Mouse (Mus musculus) cerebellum, adult 8-10 months (tissue): ENCODE measurements around the gene Scarb2.

Experiments used
- DNase-seq: peaks from one replicate; pipeline ENCODE4 v3.0.0; 2022

The Scarb2 gene

GRCm38 (mm10) chr5:92434070-92434469 is 72.6 kb downstream of the Scarb2 start:
- peak; percentile 14 for DNase-seq

GRCm38 (mm10) chr5:92431611-92432010 is 75.0 kb downstream of the Scarb2 start:
- no peak for DNase-seq

- no peak for DNase-seq
These were observed 75.9 kb downstream of the Scarb2 start for GRCm38 (mm10) chr5:92430723-92431122.

GRCm38 (mm10) chr5:92424126-92424525 is 82.5 kb downstream of the Scarb2 start:
- no peak for DNase-seq

GRCm38 (mm10) chr5:92413982-92414375 is 92.7 kb downstream of the Scarb2 start:
- no peak for DNase-seq

GRCm38 (mm10) chr5:92413271-92413981 is 93.2 kb downstream of the Scarb2 start:
- DNase-seq: no peak

- no peak for DNase-seq
These were observed 95.0 kb downstream of the Scarb2 start for GRCm38 (mm10) chr5:92411461-92412140.

GRCm38 (mm10) chr5:92410486-92410885 is 96.1 kb downstream of the Scarb2 start:
- no peak for DNase-seq

- DNase-seq: no peak
These were observed 97.1 kb downstream of the Scarb2 start for GRCm38 (mm10) chr5:92409361-92410155.

GRCm38 (mm10) chr5:92404400-92404678 is 102.3 kb downstream of the Scarb2 start:
- DNase-seq: no peak

- no peak for DNase-seq
These were observed 102.9 kb downstream of the Scarb2 start for GRCm38 (mm10) chr5:92403562-92404399.

- no peak for DNase-seq
These were observed 103.8 kb downstream of the Scarb2 start for GRCm38 (mm10) chr5:92402816-92403215.

- DNase-seq: peak; percentile 57
These were observed 108.5 kb downstream of the Scarb2 start for GRCm38 (mm10) chr5:92398153-92398552.

- DNase-seq: no peak
These were observed 110.2 kb downstream of the Scarb2 start for GRCm38 (mm10) chr5:92396476-92396875.

- DNase-seq: no peak
These were observed 110.9 kb downstream of the Scarb2 start for GRCm38 (mm10) chr5:92395764-92396163.

- DNase-seq: no peak
These were observed 112.8 kb downstream of the Scarb2 start for GRCm38 (mm10) chr5:92393863-92394262.

GRCm38 (mm10) chr5:92392542-92392941 is 114.1 kb downstream of the Scarb2 start:
- no peak for DNase-seq
